Mouse (Mus musculus) granulocyte monocyte progenitor cell, adult 5-6 weeks (primary cell): ENCODE measurements around the gene Megf6. TPM values are rescaled to one million over a fixed set of nuclear protein-coding genes. Genes with fewer than 3 reads are reported as not detected.
A peak's percentile ranks its signal among the peaks of the same experiment; 100 is the strongest.

Experiments
- ATAC-seq: replicated peaks from 2 replicates; pipeline ENCODE4 v1.8.0; 2016; ENCODE audit warnings: mild to moderate bottlenecking, moderate TSS enrichment, inconsistent platforms; ENCODE audit not compliant: poor library complexity, severe bottlenecking
- total RNA-seq, 2 experiments: library from RNA; stranded (forward) in 1 of 2; stranded (reverse) in 1 of 2; fragments of 200-712, 200-1000 nt in 1 of 2; fragments of >200 nt in 1 of 2; fragmentation: Nextera tagmentation in 1 of 2; gene quantifications; 2 replicates each; pipeline ENCODE4 v1.2.3; 2014 to 2017

Gene Megf6
- total RNA-seq, 2 experiments from 2014 or later, result not detected

DNA sequence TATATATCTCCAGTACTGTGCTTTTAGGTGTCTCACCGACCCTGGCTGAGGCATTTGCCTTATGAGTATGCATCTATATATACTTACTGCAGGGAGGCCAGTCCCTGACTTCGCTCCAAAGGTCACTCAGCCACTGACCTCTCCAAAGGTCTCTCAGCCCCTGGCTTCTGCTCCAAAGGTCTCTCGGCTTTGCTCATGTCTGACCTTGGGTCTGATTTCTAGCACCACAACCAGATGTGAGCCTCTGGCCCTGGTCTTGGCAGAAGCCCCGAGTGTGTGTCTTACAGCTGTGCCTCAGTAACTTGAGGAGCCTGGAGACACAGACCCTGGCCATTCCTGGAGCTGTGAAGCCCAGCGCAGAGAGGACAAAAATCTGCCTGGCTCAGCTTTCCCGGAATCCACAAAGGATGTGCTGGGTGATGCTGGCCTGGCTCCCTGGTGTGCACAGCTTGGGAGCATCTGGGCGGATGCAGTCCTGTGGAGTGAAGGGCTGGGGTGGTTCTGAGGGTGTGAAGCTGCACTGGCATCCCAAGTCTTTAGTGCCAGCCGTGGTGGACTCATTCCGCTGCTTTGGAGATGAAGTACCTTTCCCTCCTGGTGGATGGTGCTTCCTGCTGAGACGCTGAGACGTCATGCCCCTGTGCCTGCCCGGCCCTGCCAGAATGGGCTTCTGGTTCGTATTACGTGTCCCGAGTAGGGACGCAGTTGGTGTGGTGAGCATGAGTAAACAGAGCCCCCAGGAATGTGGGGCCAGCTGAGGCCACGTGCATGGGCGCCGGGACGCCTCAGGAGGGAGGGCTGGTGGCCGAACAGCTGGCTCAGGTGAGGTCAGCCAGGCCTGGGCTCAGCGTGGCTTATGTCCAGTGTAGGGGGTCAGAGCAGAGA is 76.9 kb downstream of the Megf6 start:
- ATAC-seq, result no peak

DNA sequence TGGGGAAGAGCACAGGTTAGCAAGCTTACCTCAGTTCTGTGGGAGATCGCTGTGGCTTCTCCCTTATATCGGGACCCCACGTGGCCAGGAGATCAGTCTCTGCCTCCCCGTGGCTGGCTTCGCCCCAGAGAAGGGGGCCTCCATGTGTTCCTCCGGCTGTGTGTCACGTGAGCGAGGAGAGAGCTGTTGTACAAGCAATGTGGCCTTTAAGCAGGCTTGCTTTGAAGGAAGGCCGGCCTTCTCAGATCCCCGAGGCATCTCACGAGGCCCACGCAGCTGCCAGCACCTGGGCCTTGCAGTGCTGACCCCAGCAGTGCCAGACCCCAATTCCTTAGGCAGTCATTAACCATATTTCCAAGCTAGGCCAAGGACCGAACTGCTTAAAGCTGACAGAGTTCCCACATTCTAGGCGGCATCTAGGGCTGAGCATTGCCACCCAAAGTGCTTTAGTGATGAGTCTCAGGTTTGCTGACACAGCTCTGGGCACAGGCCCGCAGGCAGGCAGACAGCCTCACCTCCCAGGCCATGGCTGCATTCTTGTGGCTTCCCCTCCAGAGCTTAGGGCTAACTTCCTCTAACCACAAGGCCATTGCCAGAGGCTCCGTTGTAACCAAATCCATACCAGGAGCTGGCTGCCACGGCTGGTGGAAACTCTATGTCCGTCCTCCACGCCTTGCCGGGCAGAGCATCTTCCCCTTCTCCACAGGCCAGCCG is 77.7 kb downstream of the Megf6 start:
- peak; percentile 26 for ATAC-seq

DNA sequence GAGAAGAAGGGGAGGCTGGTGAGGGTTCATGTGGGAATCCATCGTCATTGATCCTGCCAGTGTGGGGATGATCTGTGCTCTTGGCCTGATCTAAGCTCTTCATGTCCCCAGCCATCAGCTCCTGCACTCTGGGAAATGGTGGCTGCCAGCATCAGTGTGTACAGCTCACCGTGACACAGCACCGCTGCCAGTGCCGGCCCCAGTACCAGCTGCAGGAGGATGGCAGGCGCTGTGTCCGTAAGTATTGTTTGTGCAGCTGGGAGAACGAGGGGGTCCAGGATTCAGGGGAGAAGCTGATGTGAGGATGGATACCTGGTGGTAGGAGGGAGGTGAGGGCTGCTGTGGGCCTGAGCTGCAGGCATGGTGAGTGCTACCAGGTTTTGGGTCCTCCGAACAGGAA is 78.8 kb downstream of the Megf6 start:
- ATAC-seq, result no peak

DNA sequence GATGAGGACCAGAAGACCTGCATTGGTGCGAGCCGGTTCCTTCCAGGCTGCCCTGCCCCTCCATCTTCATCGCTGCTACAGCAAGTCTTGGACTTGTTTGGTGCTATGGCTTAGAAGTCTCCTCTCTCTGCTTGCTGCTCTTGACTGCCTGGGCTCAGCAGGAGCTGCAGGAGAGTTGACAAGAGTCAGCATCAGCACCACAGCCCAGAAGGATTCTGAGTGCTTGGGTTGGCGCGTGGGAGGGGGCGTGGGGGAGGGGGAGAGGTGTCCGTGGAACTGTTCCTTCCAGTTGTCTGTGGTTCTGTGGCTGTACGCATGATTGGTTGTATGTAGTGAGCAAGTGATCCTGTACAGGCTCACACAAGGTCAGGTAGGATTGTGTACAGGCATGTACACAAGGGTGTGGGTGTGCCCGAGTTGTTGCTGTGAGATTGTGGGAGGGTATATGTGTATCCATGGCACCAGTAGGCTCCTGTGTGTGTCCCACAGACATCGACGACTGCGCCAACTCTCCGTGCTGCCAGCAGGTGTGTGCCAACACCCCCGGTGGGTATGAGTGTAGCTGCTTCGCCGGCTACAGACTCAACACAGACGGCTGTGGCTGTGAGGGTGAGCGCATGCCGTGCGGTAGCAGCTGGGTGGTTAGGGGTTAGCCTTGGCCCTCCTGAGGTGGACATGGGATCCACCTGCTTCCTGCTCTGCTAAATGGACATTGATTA is 82.2 kb downstream of the Megf6 start:
- ATAC-seq, result no peak

DNA sequence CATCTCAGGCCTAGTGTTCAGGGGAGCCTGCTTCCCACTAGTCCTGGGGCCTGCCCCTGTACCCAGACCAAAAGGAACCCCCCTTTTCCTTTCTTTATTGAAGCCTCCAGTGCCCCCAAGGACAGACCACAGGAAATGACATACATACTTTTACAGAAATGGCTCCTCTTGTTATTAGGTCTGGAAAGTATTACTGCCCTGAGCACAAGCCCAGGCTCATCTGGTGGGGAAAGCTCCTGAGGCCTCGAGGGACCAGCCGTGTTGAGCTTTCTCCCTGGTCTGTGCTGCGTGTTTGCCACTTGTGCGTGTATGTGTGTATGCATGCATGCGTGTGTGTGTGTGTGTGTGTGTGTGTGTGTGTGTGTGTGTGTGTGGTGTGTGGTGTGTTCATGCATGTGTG is 90.2 kb downstream of the Megf6 start:
- ATAC-seq, result no peak

DNA sequence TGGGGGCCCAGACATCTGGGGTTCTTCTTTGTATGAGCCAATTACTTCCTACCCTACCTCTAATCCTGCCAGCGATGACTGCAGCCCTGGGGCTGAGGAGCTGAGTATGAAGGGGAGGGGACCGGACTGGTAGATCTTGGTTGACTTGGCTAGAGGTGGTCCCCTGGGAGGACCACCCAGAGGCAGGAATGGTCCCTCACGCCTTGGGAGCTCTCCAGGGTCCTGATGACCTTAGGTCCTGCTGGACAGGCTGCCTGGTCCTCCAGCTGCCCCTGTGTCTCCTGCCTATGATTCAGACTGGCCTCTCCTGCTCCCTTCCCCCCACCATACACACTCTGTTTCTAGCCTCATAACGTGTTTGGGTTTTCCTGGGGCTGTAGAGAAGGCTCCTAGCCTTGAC is 91.5 kb downstream of the Megf6 start:
- peak; percentile 17; the same call in 1 of the 2 replicates for ATAC-seq

DNA sequence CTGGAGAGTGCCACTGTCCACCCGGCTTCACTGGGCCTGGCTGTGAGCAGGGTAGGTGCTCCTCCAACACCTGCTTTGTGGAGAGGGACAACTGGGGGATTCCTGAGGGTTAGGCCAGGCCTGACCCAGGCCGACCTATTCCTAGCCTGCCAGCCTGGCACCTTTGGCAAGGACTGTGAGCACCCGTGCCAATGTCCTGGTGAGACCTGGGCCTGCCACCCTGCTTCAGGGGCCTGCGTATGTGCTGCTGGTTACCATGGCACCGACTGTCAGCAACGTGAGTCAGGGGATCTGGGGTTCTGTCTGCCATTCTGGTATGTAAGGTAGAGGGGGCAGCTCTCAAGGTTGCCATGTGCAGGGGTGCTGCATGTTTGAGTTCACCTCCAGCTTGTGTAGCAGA is 97.0 kb downstream of the Megf6 start:
- ATAC-seq, result no peak

DNA sequence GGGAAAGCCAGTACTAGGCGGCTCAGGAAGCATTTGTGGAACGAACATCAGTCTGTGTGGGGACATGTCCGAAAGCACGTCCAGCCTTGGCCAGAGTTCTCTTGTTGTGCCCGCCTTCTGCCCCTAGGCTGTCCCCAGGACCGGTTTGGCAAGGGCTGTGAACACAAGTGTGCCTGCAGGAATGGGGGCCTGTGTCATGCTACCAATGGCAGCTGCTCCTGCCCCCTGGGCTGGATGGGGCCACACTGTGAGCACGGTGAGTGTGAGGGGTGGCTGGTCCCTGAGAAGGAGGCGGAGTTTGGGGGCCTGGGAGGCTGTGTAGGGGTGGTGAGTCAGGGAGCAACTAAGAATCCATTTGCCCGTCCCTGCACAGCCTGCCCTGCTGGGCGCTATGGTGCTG is 99.0 kb downstream of the Megf6 start:
- ATAC-seq, result no peak

DNA sequence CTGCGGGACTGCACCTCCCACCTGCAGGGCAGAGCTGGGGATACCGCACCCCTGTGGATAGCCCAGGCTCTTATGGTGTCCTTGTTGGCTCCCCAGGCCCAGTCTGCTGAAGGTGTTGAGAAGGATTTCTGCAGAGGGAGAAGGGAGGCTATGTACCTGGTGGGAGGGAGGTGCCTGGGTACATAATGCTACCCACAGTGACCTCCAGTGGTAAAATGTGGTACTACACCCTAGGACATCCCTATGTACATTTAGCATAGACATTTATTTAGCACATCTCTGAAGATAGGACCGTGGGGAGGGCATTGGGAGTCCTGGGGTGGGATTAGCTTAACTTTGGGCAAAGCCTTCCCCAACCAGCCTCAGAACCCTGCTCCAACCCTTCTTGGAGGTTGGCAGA is 102.5 kb downstream of the Megf6 start:
- peak; percentile 63 for ATAC-seq

DNA sequence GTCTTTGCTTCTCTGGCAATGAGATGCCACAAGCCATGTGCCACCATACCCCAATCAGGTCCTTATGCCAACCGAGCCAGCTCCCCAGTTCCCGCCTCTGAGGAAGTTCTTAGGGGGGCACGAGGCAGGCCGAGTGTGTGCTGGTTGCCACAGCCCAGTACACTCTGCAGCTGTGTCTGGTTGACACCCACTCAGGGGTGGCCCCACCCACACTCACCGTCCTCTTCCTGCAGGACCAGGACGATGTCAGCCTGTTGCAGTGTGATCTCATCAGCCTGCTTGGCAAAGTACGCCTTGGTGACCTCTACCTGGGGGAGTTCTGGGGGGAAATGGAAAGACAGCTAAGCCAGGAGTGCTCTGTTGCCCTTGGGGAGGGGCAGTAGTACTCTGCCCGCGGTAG is 109.0 kb downstream of the Megf6 start:
- no peak for ATAC-seq

DNA sequence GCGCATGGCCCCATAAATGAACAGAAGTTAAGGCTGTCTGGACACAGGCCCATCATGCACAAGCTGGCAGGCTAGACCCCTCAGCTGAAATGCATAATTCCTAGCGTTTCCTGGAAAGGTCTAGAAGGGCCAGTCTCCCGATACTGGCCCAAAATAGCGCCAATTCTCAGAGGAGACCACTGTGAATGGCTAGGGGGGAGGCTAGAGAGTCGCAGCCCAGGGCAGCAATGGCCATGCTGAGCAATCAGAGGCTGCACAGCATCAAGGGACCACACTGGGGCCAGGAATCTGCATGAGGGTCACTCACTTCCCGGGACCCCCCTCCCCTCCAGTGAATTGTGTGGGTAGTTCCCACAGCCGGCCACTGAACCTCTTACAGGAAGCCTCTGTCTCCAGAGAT is 113.1 kb downstream of the Megf6 start:
- no peak for ATAC-seq

DNA sequence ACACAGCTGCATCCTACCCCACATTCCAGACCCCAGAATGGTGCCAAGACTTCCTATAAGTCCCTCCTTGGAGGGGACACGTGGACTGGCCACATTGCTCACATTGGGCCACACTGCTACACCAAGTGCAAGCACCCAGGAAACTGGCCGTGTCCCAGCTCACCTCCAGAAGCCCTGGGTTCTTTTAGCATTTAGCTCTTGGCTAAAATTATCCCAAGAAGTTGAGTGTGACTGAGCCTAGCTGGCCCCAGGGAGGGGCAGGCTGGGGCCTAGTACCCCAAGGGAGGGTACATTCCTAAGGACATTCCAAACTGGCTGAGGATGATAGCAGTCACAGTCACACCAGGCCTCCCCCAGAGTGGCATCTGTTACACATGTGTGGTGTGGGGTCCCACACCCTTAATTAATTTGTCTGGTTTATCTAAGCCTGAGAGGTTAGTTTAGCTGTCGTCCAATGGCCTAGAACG is 123.2 kb downstream of the Megf6 start:
- ATAC-seq, result no peak

DNA sequence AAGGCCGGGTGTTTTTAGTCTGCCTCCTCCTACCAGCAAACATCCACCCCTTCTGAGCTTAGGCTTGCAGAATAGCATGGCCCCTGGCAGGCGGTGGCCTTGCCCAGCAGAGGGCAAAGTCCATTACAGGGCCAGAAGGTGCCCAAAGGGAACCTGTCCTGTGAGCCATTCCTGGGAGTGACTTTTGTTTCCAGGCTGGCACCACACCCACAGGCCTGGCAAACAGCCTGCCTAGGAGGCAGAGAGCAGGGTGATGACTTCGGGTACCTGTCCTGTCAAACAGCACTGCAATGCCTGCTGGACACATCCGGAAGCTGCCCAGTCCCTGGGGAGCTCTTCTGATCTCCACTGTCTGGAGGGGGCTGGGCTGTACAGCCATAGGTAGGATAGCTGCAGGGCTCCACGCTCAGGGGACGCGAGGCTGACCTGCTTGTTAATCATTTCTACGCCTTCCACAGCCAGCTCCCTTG is 123.8 kb downstream of the Megf6 start:
- ATAC-seq, result no peak

DNA sequence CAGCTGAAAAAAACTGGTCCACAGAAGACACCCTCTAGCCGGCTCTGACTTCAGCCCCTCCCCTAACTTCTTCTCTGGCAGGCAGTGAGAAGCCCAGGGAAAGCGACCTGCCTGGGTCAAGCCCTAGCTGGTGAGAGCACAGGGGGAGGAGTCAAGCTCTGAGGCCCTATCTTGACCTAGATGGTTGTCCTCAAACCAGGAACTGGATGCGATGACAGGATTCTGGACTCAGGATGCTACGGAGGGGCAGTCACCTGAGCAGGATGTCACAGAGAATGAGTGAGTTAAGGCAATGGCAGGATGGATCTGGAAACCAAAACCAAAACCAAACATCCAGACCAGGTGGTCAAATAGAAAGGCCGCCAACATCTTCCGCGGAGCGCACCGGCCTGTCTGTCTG is 127.2 kb downstream of the Megf6 start:
- ATAC-seq, result peak; percentile 16; the same call in 1 of the 2 replicates

DNA sequence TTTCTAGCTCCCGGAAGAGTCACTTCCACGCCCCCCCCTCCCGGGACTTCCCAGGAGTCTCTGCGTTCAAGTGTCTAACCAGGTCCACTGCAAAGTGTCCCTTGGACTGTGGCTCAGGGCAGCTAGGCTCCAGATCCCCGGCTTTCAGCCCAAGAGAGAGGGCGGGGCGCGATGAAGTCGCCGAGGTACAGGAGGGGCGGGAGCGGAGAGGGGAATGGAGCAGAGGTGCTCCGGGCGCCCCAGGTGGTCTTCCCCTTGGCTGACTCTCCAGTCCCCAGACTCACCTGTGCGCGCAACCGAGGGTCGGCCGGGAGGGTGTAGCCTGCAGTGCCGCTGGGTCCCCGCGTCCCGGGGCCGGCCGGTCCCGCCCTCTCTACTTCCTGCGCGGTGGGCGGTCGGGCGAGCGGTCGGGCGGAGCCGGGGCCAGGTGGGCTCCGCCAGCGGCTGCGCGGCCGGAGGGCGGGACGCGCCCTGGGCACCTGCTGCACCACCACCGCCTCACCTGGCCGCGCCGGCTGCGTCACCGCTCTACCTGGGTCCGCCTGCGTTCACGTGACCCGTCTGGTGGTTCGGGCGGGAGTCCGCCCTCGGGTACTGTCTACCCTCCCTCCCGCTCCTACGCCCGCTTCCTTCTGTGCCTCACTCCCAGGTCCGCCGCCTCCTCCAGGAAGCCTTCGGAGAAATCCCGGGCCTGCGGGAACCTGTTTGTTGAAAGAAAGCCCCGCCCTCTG is 129.2 kb downstream of the Megf6 start:
- ATAC-seq, result peak; percentile 32; the same call in 1 of the 2 replicates

DNA sequence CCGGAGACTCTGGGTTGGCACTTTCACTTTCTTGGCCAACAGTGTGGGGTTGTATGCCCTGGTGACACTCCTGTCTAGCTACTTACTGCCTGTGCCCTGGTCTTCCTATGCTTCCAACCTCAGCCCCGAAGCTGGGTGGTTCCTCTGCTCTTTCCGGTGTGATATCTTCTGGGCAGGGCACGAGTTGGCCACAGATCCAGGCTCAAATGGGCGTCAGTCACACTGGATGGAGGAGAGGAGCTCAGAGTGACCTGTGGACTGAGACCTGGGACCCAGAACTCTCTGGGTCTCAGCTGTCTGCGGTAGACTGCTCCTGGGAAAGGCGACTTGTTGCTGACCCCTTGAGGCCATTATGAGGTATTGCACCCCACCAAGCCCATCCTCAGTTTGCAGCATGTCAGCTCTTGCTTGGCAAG is 130.9 kb downstream of the Megf6 start, which contains the start of gene Arhgef16:
TSS of gene Arhgef16 (minus strand) at position 211 of the 416 bp plus-strand sequence.
- ATAC-seq, result peak; percentile 86

DNA sequence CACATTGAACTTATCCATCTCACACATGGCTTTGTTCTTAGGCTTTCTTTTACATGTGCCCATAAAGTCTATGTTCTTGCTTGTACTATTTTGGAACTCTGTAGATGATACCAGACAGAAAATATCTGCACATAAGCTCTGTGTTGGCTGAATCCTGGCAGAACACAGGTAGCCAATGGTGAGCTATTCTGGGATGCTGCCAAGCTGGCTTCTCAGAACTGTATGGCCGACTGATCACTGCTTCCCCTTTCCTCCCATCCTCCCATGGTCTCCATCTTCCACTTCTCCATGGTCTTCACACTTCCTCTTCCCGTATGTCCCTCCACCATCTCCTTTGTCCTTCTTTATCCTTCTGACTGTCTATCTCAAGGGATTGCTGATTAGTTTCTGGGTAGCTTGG is 138.6 kb downstream of the Megf6 start:
- 0 out of 2 replicates have a peak, but pooled peaks have one; percentile 22 for ATAC-seq

DNA sequence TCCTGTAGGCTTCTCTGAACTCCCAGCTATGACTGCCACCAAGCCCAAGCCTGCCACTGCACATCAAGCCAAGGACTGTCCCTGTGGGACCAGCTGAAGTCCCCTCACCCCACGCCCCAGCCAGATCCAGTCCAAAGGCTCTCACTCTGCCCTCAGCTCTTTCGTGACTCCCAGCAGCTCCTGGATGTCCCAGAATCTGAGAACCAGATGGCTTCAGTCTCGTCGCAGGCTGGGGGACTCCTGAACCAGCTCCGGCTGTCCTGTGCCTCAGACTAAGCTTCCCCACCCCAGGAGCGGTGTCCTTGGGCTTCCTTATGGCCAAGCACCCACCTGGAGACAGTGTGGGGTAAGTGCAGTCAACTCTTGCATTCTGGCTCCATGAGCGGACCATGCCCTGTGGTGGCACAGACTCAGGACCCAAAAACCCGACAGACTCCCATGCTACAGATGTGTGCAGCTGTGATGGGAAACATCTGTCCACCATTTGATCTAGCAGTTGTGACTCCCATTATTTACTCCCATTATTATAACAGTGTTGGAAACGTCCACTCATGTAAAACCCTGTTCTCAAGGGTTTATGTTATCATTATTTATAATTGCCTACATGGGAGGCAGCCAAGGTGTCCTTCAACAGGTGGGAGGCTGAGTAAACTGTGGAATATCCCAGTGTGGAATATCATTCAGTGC is 140.2 kb downstream of the Megf6 start:
- no peak for ATAC-seq

DNA sequence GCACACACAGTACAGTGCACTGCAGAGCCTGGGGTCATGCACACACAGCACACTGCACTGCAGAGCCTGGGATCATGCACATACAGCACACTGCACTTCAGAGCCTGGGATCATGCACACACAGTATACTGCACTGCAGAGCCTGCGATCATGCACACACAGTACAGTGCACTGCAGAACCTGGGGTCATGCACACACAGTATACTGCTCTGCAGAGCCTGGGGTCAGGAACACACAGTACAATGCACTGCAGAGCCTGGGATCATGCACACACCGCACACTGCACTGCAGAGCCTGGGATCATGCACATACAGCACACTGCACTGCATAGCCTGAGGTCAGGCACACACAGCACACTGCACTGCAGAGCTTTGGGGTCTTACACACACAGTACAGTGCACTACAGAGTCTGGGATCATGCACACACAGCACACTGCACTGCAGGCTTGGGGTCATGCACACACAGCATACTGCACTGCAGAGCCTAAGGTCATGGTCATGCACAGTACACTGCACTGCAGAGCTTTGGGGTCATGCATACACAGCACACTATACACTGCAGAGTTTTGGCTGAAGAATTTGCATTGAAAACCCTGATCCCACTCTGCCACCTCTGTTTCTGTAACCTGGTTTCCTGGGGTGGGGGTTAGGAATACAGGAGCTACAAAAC is 141.7 kb downstream of the Megf6 start:
- no peak for ATAC-seq
